Mouse (Mus musculus) myocyte (in vitro differentiated cells): ENCODE measurements around the gene Ugt2b34. TPM values are rescaled to one million over a fixed set of nuclear protein-coding genes. Genes with fewer than 3 reads are reported as not detected.
"Not testable (repeated sequence)": the region's sequence is repeated elsewhere in the genome, so short reads cannot be mapped to it uniquely, and the experiment has no call there.

ENCODE experiments used
- H3K27me3 ChIP-seq: one replicate; pipeline ENCODE4 v1.6.1; 2011; ENCODE audit not compliant: control insufficient read depth, insufficient read depth, insufficient read length
- H3K36me3 ChIP-seq: one replicate; pipeline ENCODE4 v1.6.1; 2011; ENCODE audit not compliant: control insufficient read depth, insufficient read depth
- H3K4me2 ChIP-seq: one replicate; pipeline ENCODE4 v1.6.1; 2011; ENCODE audit warnings: low read depth, control low read depth
- H3K4me3 ChIP-seq: one replicate; pipeline ENCODE4 v1.5.1; 2011; ENCODE audit warnings: mild to moderate bottlenecking, control low read depth, moderate library complexity
- H3K79me2 ChIP-seq: one replicate; pipeline ENCODE4 v1.6.1; 2011; ENCODE audit not compliant: control insufficient read depth, insufficient read depth
- H3ac ChIP-seq: one replicate; pipeline ENCODE4 v1.6.1; 2011; ENCODE audit not compliant: control insufficient read depth, insufficient read length
- CEBPB ChIP-seq: IDR thresholded peaks from 2 replicates; pipeline ENCODE4 v1.6.1; 2011; ENCODE audit warnings: mild to moderate bottlenecking, moderate library complexity; ENCODE audit not compliant: poor library complexity, insufficient read depth, severe bottlenecking
- E2F4 ChIP-seq: IDR thresholded peaks from one replicate; pipeline ENCODE4 v1.6.1; 2011; ENCODE audit warnings: mild to moderate bottlenecking, control low read depth, moderate library complexity; ENCODE audit not compliant: insufficient read depth
- MAX ChIP-seq: IDR thresholded peaks from one replicate; pipeline ENCODE4 v1.6.1; 2011; ENCODE audit warnings: low read depth, mild to moderate bottlenecking, control low read depth
- MYOD1 ChIP-seq, 3 experiments: IDR thresholded peaks; one replicate each; pipeline ENCODE4 v1.6.1; 2011; ENCODE audit warnings: control low read depth in 2 of 3, low read depth in 2 of 3, mild to moderate bottlenecking in 2 of 3, moderate library complexity in 1 of 3; ENCODE audit not compliant: insufficient read length in 2 of 3, control insufficient read depth in 1 of 3
- MYOG ChIP-seq, 3 experiments: IDR thresholded peaks; one replicate each; pipeline ENCODE4 v1.6.1; 2011; ENCODE audit warnings: control low read depth in 2 of 3, low read depth in 2 of 3, mild to moderate bottlenecking in 2 of 3; ENCODE audit not compliant: insufficient read length in 2 of 3, control insufficient read depth in 1 of 3, insufficient read depth in 1 of 3
- POLR2A ChIP-seq: IDR thresholded peaks from one replicate; pipeline ENCODE4 v1.6.1; 2011; ENCODE audit warnings: low read depth, mild to moderate bottlenecking, control low read depth, moderate library complexity; ENCODE audit not compliant: insufficient read length
- POLR2AphosphoS2 ChIP-seq: IDR thresholded peaks from one replicate; pipeline ENCODE4 v1.6.1; 2011; ENCODE audit warnings: low read depth, control low read depth; ENCODE audit not compliant: insufficient read length
- REST ChIP-seq: IDR thresholded peaks from one replicate; pipeline ENCODE4 v1.6.1; 2011; ENCODE audit warnings: mild to moderate bottlenecking, control low read depth, moderate library complexity; ENCODE audit not compliant: insufficient read depth, insufficient read length
- SRF ChIP-seq: IDR thresholded peaks from one replicate; pipeline ENCODE4 v1.6.1; 2011; ENCODE audit warnings: low read depth; ENCODE audit not compliant: control insufficient read depth, insufficient read length
- TCF12 ChIP-seq: IDR thresholded peaks from one replicate; pipeline ENCODE4 v1.6.1; 2011; ENCODE audit warnings: mild to moderate bottlenecking, control low read depth; ENCODE audit not compliant: poor library complexity, insufficient read depth, severe bottlenecking
- TCF3 ChIP-seq: IDR thresholded peaks from one replicate; pipeline ENCODE4 v1.6.1; 2011; ENCODE audit warnings: low read depth, control low read depth; ENCODE audit not compliant: insufficient read length
- USF1 ChIP-seq: IDR thresholded peaks from one replicate; pipeline ENCODE4 v1.6.1; 2011; ENCODE audit warnings: low read depth, mild to moderate bottlenecking, control low read depth, moderate library complexity
- polyA plus RNA-seq: library from polyadenylated mRNA; unstranded; fragments of >200 nt; fragmentation: generic; extraction: Trizol; gene quantifications from one replicate; pipeline ENCODE4 v1.2.1, GENCODE M21; 2012; ENCODE audit warnings: missing spikeins

The Ugt2b34 gene
- polyA plus RNA-seq, 1 experiment = not detected

DNA sequence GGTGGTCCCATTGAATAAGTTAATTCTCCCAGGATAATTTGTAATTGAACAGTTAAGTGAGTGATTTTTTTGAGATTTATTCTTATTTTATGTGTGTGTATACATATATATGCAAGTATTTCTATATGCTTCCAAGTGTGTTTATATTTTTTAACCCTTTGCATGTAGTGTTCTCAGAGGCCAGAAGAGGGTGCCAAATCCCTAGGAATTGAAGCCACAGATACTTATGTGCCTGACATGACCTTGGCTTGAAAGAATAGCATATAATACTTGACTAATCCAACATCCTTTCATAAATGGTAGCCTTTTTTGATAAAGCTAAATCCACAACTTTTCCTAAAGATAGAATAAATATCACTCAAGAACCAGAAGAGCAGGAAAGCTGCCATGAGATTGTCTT is 56.6 kb downstream of the Ugt2b34 start:
- Histone ChIP-seq H3K4me3 (no peak overlapping the region), H3K4me2 (no peak overlapping the region), H3K36me3 (no peaks in the 10 kb centered on the region), H3ac (no peak overlapping the region), H3K27me3 (no peaks in the 10 kb centered on the region), H3K79me2 (no peaks in the 10 kb centered on the region)
- no peak for TF ChIP-seq TCF12
- no peak for TF ChIP-seq POLR2AphosphoS2
- TF ChIP-seq TCF3 = no peak
- no peak for TF ChIP-seq MYOD1 (IDR thresholded peaks at IDR 0.05; ENCODE audit: control insufficient read depth in 1 of 3, insufficient read length in 2 of 3, low read depth in 2 of 3)
- no peak for TF ChIP-seq REST
- TF ChIP-seq MAX = no peak
- no peak for TF ChIP-seq SRF
- TF ChIP-seq MYOG (IDR thresholded peaks at IDR 0.05; ENCODE audit: control insufficient read depth in 1 of 3, insufficient read depth in 1 of 3, insufficient read length in 2 of 3, low read depth in 2 of 3) = no peak
- no peak for TF ChIP-seq E2F4
- TF ChIP-seq USF1 = no peak
- TF ChIP-seq POLR2A = no peak
- no peak for TF ChIP-seq CEBPB

DNA sequence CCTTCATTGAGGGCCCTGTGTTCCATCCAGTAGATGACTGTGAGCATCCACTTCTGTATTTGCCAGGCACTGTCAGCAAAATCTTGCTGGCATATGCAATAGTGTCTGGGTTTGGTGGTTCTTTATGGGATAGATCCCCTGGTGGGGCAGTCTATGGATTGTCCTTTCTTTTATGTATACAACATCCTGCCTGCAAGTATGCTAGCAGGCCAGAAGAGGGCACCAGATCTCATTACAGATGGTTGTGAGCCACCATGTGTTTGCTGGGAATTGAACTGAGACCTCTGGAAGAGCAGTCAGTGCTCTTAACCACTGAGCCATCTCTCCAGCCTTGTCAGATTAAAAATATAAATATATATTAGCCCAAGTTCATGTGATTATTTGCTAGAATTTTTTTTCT is 65.5 kb downstream of the Ugt2b34 start:
- H3K79me2 ChIP-seq, H3K4me2 ChIP-seq, H3K4me3 ChIP-seq, H3ac ChIP-seq, H3K36me3 ChIP-seq, H3K27me3 ChIP-seq: not testable (repeated sequence)

DNA sequence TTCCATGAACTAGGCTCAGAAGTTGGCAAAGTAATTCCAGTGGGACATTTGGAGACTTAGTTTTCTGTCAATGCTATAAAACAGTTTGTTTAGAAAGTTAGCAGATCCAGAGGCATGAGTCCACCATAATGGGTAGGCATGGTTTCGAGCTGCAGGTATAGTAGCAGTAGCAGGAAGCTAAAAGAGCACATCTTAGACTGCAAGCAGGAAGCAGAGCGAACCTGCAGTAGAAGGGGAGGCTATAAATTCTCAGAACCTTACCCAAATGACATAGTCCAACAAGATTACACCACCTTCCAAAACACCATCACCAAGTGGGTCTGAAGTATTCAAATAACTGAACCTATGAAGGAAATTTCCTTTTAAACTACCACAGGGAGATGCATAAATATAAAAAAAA is 66.5 kb downstream of the Ugt2b34 start:
- H3ac ChIP-seq = no peak overlapping the region
- no peak overlapping the region for H3K4me2 ChIP-seq
- no peak overlapping the region for H3K4me3 ChIP-seq
- no peak for TF ChIP-seq TCF3
- no peak for TF ChIP-seq MYOG (IDR thresholded peaks at IDR 0.05; ENCODE audit: control insufficient read depth in 1 of 3, insufficient read depth in 1 of 3, insufficient read length in 2 of 3, low read depth in 2 of 3)
- no peak for TF ChIP-seq SRF
- no peak for TF ChIP-seq USF1
- TF ChIP-seq POLR2AphosphoS2 = no peak
- TF ChIP-seq CEBPB = no peak
- TF ChIP-seq MAX = no peak
- TF ChIP-seq MYOD1 (IDR thresholded peaks at IDR 0.05; ENCODE audit: control insufficient read depth in 1 of 3, insufficient read length in 2 of 3, low read depth in 2 of 3) = no peak
- no peak for TF ChIP-seq REST
- no peak for TF ChIP-seq TCF12
- no peaks in the 10 kb centered on the region for H3K79me2 ChIP-seq
- H3K36me3 ChIP-seq = peaks cover 15% of the 10 kb centered on the region
- no peaks in the 10 kb centered on the region for H3K27me3 ChIP-seq

Other genes with a start within 250 kb of the Ugt2b34 start
- gene Tmprss11b, start 230.6 kb downstream of the Ugt2b34 start, polyA plus RNA-seq = 0.02 TPM
- gene Tmprss11e, start 161.1 kb downstream of the Ugt2b34 start, polyA plus RNA-seq = not detected
- 15.0 TPM for gene Ythdc1, start 102.7 kb downstream of the Ugt2b34 start, polyA plus RNA-seq
- gene Ugt2b1, start 19.6 kb upstream of the Ugt2b34 start, polyA plus RNA-seq = not detected
- gene Ugt2b35, start 93.9 kb upstream of the Ugt2b34 start, polyA plus RNA-seq = not detected
- not detected for gene Ugt2b36, start 185.6 kb upstream of the Ugt2b34 start, polyA plus RNA-seq
- not detected for gene Ugt2b5, start 233.4 kb upstream of the Ugt2b34 start, polyA plus RNA-seq